Mouse (Mus musculus) erythroblast, embryonic 14.5 days (primary cell): ENCODE results near the gene Prkch. TPM values are rescaled to one million over a fixed set of nuclear protein-coding genes. Genes with fewer than 3 reads are reported as not detected.

ENCODE experiments used
- H3K27me3 ChIP-seq: 2 replicates; pipeline ENCODE4 v1.6.1; 2012; ENCODE audit warnings: inconsistent platforms; ENCODE audit not compliant: control insufficient read depth
- H3K36me3 ChIP-seq: 2 replicates; pipeline ENCODE4 v1.6.1; 2012; ENCODE audit warnings: mild to moderate bottlenecking, inconsistent platforms; ENCODE audit not compliant: control insufficient read depth
- H3K4me1 ChIP-seq: 2 replicates; pipeline ENCODE4 v1.6.1; 2012; ENCODE audit warnings: inconsistent platforms; ENCODE audit not compliant: control insufficient read depth
- H3K4me3 ChIP-seq: replicated peaks from 2 replicates; pipeline ENCODE3; 2012; ENCODE audit warnings: moderate library complexity, mild to moderate bottlenecking, inconsistent platforms
- H3K9me3 ChIP-seq: 2 replicates; pipeline ENCODE4 v1.6.1; 2012; ENCODE audit warnings: low read length, inconsistent platforms, mixed read lengths; ENCODE audit not compliant: control insufficient read depth
- GATA1 ChIP-seq: IDR thresholded peaks from 2 replicates; pipeline ENCODE4 v1.6.1; 2012; ENCODE audit warnings: low read length, inconsistent platforms, mixed read lengths
- TAL1 ChIP-seq: IDR thresholded peaks from 3 replicates; pipeline ENCODE4 v1.6.1; 2012; ENCODE audit warnings: low read length, inconsistent platforms, mixed read lengths
- polyA plus RNA-seq: library from polyadenylated mRNA; stranded (reverse); fragments of >175 nt; gene quantifications from 2 replicates; pipeline ENCODE4 v1.2.3, GENCODE M21; 2012

Prkch gene
- polyA plus RNA-seq, 1 experiment, result 0.01 TPM

DNA sequence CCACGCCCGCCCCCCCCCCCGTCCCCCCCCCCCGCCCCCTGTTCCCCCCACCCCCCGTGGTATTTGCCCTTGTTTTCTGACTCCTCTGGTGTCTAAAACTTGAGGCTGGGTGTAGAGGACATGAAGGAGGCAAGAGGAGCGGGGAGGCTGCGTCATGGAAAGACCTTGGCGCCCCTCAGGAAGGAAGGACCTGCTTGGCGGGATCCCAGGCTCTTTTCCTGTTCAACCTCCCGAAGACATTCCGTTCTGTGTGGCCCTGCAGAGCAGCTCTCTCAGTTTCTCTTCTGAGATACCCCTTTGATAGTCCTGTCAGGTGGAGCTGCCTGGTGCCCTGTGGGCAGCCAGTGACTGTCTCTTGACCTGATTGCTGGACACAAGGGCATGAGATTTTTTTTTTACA is 7.0 kb downstream of the Prkch start:
- no peaks in the 10 kb centered on the region for H3K36me3 ChIP-seq
- no peak overlapping the region for H3K4me3 ChIP-seq
- TF ChIP-seq GATA1 (no peak), TAL1 (no peak)
- no peaks in the 10 kb centered on the region for H3K9me3 ChIP-seq
- H3K4me1 ChIP-seq, result no peaks in the 10 kb centered on the region
- peaks cover 3% of the 10 kb centered on the region; the same call in 1 of the 2 replicates for H3K27me3 ChIP-seq

DNA sequence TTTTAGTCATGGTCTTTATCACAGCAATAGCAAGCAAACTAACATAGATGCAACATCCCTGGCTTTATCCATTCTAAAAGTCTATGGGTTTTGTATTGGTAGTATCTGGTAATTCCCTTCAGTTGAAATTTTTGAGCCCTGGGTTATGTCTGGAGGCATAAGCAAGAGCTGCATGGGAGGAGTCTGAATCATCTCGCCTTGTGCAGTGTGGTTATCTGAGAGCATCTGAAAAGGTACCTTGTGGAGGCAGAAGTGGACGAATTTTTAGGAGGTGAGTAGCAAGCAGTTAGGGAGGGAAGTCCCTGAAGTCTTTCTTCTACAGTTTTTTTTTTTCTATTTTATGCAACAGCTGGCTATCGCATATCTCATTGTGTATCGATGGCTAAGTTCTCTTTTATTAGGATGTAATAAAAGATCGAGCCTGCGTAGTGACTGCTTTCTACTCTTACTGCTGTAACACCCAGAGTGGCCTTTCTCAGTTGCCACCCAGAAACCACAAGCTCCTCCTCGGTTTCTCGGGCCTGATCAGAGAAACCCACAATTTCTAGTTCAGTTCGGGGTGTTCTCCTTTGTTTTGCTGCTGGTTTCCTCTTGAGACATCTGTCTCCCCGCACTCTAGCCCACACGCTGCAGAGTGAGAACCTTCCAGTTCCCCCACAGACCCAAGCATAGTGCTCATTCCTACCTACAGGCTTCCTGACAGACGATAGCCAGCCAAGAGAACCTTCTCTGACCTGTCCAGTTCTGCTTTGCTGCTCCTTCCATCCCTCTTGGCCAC is 8.6 kb downstream of the Prkch start:
- TF ChIP-seq TAL1 (no peak), GATA1 (no peak)
- Histone ChIP-seq H3K4me1 (no peaks in the 10 kb centered on the region), H3K36me3 (no peaks in the 10 kb centered on the region), H3K9me3 (no peaks in the 10 kb centered on the region), H3K4me3 (no peak overlapping the region), H3K27me3 (no peaks in the 10 kb centered on the region)

DNA sequence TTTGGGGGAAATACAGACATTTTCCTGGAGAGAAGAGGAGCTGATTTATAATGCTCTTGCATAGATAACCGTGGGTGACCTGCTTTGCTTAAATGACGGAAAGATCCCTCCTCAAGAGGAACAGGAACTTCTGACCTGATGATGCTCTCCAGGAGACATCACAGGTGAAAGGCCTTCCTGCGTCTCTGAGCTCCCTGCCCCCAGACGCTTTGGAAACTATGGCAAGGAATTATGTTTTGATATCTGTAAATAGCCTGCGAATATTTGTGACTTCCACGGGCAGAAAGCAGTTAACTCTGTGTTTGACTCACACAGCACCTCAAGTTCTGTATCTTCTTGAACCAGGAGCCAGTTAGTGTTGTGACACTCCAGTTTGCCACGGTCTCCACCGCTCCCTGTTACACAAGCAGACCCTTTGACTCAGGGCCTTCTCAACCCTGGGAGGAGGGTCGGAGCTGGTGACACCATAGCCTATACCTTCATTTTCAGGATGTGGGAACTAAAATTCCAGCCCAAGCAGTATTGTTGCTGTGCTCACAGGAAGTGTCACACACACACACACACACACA is 9.7 kb downstream of the Prkch start:
- TF ChIP-seq GATA1 (no peak), TAL1 (no peak)

DNA sequence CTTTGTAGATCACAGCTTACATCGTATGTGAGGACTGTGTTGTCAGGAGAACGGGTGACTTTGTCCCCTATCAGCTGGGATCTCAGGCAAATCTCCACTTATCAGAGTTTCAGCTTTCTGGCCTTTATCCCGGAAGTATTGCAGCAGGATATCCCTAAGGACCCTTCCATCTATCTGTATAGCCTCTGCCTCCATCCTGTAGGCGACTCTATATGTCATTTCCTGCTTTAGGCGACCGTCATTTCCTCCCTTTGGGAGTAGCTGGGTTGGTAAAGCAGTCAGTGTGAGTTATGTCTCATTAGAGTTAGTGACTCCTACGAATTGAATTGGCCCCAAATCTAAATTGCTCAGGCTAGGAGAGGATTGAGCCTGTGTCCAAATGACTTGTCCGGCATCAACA is 10.6 kb downstream of the Prkch start:
- H3K27me3 ChIP-seq, result no peaks in the 10 kb centered on the region
- no peak overlapping the region for H3K4me3 ChIP-seq
- H3K4me1 ChIP-seq, result no peaks in the 10 kb centered on the region
- no peaks in the 10 kb centered on the region for H3K36me3 ChIP-seq
- H3K9me3 ChIP-seq, result no peaks in the 10 kb centered on the region
- no peak for TF ChIP-seq GATA1
- no peak for TF ChIP-seq TAL1

More for the DNA sequence above, 9.7 kb downstream of the Prkch start:
- Histone ChIP-seq H3K36me3 (no peaks in the 10 kb centered on the region), H3K9me3 (no peaks in the 10 kb centered on the region), H3K4me1 (no peaks in the 10 kb centered on the region), H3K27me3 (no peaks in the 10 kb centered on the region), H3K4me3 (no peak overlapping the region)

DNA sequence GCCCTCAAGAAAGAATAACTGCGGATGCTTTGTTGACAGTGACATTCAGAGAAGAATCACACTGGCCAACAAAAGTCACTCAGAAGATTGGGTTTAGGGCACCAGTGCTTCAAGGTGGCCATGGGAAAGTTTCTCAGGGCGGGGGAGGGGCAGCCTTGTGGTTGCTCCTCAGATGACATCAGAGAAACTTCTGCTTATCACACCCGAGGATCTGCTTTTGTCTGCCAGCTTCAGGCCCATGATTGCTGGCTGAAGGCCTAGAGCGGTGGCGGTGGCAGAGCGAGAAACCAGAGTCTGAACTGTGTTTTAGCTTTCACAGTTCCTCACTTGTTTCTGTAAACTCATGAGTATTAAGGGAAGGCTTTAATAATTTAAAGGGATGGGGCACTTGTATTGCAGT is 13.6 kb downstream of the Prkch start:
- H3K4me3 ChIP-seq, result no peak overlapping the region
- no peaks in the 10 kb centered on the region for H3K4me1 ChIP-seq
- no peak for TF ChIP-seq GATA1
- TF ChIP-seq TAL1, result no peak
- H3K27me3 ChIP-seq, result no peaks in the 10 kb centered on the region
- no peaks in the 10 kb centered on the region for H3K36me3 ChIP-seq
- H3K9me3 ChIP-seq, result no peaks in the 10 kb centered on the region

DNA sequence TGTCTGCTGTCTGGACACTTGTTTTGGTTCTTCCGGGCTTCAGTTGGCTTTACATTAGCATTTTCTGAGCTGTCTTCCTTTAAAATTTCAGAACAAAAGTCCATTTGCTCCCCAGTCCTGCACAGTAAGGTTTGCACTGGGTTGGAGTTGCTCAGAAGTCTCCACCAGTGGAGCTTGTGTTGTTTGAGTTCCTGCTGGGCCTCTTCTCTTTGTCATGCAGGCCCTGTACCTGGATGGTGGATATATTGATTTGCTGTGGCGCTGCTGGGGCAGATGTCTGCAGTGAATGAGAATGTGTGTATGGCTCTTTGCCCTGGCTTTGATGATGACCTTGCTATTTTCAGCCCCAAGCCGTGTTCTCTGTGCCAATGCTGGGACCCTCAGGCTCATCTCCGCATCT is 15.9 kb downstream of the Prkch start:
- Histone ChIP-seq H3K9me3 (no peaks in the 10 kb centered on the region), H3K4me3 (no peak overlapping the region), H3K4me1 (no peaks in the 10 kb centered on the region), H3K36me3 (no peaks in the 10 kb centered on the region), H3K27me3 (no peaks in the 10 kb centered on the region)
- TF ChIP-seq GATA1, result no peak
- TF ChIP-seq TAL1, result no peak

DNA sequence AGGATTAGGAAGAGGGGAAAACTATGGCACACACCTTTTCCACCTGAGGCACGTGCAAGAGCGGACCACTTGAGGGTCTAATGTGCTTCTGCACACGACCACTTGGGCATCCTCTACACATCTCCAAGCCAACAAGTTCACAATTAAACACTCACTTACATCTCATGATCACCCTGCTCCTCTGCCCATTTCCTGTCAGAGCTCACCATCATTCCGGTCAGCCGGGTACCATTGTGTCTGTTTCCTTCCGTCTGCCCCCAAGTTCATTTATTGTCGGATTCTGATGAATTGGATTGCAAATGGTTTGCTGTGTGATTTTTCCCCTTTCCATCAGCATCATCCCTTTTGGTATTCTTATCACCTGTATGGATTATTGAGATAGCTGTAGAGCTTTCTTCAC is 18.4 kb downstream of the Prkch start:
- Histone ChIP-seq H3K4me3 (no peak overlapping the region), H3K36me3 (no peaks in the 10 kb centered on the region), H3K9me3 (no peaks in the 10 kb centered on the region), H3K4me1 (no peaks in the 10 kb centered on the region), H3K27me3 (no peaks in the 10 kb centered on the region)
- TF ChIP-seq GATA1 (no peak), TAL1 (no peak)

DNA sequence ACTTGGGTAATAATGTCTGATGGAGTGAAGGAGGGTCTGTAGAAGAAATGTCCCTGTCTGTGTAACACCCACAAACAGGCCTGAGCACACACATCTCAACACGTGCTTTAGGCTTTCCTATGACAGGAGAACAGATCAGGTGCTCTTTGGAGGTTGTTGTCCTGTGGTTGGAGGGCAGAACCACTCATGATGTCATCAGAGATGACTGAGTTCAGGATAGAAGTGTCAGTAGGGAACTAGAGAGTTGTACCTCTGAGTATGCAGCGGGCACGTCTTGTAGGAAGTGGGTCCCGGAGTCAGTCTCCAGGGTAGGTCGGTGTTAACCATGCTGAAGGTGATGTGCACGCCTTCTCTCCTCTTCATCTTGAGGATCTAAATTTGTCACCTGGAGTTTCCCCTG is 19.1 kb downstream of the Prkch start:
- Histone ChIP-seq H3K9me3 (no peaks in the 10 kb centered on the region), H3K4me1 (no peaks in the 10 kb centered on the region), H3K36me3 (no peaks in the 10 kb centered on the region), H3K4me3 (no peak overlapping the region), H3K27me3 (no peaks in the 10 kb centered on the region)
- TF ChIP-seq TAL1 (no peak), GATA1 (no peak)

DNA sequence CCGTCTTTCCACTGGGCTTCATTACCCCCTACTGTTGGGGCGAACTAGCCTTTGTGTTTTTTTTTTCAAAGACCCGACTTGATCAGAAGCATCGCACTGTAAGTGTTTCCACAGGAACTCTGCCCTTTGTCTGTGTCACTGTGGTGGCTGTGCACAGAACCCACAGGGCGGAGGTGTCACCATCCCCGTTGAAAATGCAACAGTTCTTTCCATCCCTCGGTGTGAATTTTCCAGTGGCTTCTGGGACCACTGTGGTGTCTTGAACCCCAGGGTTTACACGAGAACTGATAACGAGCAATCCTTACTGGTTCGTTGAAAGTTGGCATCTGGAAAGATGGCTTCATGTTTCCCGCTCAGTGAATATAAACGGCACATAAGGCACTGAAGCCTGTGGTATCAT is 20.2 kb downstream of the Prkch start:
- no peaks in the 10 kb centered on the region for H3K4me1 ChIP-seq
- no peaks in the 10 kb centered on the region for H3K9me3 ChIP-seq
- H3K4me3 ChIP-seq, result no peak overlapping the region
- no peaks in the 10 kb centered on the region for H3K27me3 ChIP-seq
- H3K36me3 ChIP-seq, result no peaks in the 10 kb centered on the region
- TF ChIP-seq TAL1 (no peak), GATA1 (no peak)

DNA sequence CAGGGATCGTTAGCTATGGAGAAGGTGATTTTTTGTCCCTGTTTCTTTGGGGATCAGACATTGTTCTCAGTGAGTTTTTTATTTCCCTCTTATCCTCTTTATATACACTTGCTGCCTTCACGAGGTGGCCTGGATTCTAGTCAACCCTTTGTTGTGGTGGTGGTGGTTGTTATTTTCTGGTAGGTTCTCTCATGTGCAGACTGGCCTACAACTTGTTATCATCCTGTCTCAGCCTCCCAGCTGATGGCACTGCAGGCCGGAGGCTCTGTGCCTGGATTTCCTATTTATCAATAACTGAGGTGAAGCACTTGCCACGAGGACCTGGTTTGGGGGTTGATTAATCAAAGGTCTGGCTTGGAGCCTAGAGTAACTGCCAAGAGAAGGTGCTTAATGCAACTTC is 20.6 kb downstream of the Prkch start:
- Histone ChIP-seq H3K27me3 (no peaks in the 10 kb centered on the region), H3K4me1 (no peaks in the 10 kb centered on the region), H3K36me3 (no peaks in the 10 kb centered on the region), H3K4me3 (no peak overlapping the region), H3K9me3 (no peaks in the 10 kb centered on the region)
- TF ChIP-seq GATA1, result no peak
- no peak for TF ChIP-seq TAL1
